ENCODE assay signal across 16 mouse cellular contexts in the genomic region with DNA sequence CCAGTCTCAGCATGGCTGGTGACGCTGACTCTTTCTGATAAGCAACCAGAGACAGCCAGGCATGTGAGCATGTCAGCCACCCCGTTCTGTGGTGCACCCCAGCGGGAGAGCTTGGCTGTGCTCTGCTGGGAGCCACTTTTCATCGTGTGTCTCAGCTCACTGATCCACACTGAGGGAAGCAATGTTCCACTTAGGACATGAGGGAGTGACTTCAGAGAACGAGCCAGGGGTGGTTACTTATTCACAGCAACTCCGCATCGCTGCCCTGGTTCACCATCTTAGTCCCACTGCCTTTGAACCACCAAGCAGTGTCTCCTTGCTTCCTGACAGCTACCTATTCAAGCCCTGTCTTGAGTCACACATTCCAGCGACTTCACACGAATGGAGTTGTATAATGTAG.
"Had no signal": no experiment of that assay in that cellular context is flagged by ENCODE, and none has a peak within 500 bp of the region (broad histone marks: within the 10 kb centered on the region; RNA-seq: fewer than 3 reads in every experiment).

No protein-coding gene starts in this region.

- H3K27ac ChIP-seq: left cerebral cortex, adult 2 months; limb, embryonic 15.5 days; liver, embryonic 12.5 days; midbrain, embryonic 10.5 days; midbrain, embryonic 15.5 days; neural tube, embryonic 12.5 days; stomach, embryonic 15.5 days had no signal

- H3K4me2 ChIP-seq: limb, embryonic 15.5 days; liver, embryonic 12.5 days; lung, embryonic 14.5 days; midbrain, embryonic 15.5 days; neural tube, embryonic 12.5 days; stomach, embryonic 15.5 days had no signal

- ATAC-seq: hindbrain, embryonic 16.5 days; liver, embryonic 12.5 days; midbrain, embryonic 15.5 days had no signal

- H3K4me1 ChIP-seq: neural tube, embryonic 12.5 days; stomach, embryonic 15.5 days had no signal

- H3K27me3 ChIP-seq: limb, embryonic 15.5 days; liver, embryonic 12.5 days; midbrain, embryonic 15.5 days; neural tube, embryonic 12.5 days; stomach, embryonic 15.5 days had no signal

- H3K9ac ChIP-seq: limb, embryonic 15.5 days; liver, embryonic 12.5 days; lung, embryonic 14.5 days; midbrain, embryonic 15.5 days; neural tube, embryonic 12.5 days; stomach, embryonic 15.5 days had no signal

- DNase-seq: lung, embryonic 14.5 days; lung, postnatal 10 days; lung, postnatal 4 days; retina, postnatal 1 day; right cerebral cortex, postnatal 4 days; spleen, adult 18-20 months; thymus, adult 2 months; thymus, postnatal 25 days had no signal

- H3K4me3 ChIP-seq: left cerebral cortex, adult 2 months; limb, embryonic 15.5 days; liver, embryonic 12.5 days; midbrain, embryonic 10.5 days; midbrain, embryonic 15.5 days; neural tube, embryonic 12.5 days; stomach, embryonic 15.5 days had no signal

- H3K9me3 ChIP-seq: limb, embryonic 15.5 days; liver, embryonic 12.5 days; midbrain, embryonic 10.5 days; midbrain, embryonic 15.5 days; neural tube, embryonic 12.5 days; stomach, embryonic 15.5 days had no signal

- H3K36me3 ChIP-seq: limb, embryonic 15.5 days; liver, embryonic 12.5 days; midbrain, embryonic 10.5 days; midbrain, embryonic 15.5 days; neural tube, embryonic 12.5 days; stomach, embryonic 15.5 days had no signal
